Mouse (Mus musculus) cerebellum, postnatal 36 days (tissue): ENCODE measurements at regions not wholly inside any gene's neighbourhood (a gene's known extent, or its start where the extent isn't known, plus 50 kb on each side); places are given as distances from the start of the nearest gene placed in this dataset.
A peak's percentile ranks its signal among the peaks of the same experiment; 100 is the strongest.

Experiments used
- DNase-seq, 2 experiments: peaks; one replicate each; pipeline ENCODE4 v3.0.0; 2021 to 2022; ENCODE audit warnings: mixed read lengths in 2 of 2

DNA sequence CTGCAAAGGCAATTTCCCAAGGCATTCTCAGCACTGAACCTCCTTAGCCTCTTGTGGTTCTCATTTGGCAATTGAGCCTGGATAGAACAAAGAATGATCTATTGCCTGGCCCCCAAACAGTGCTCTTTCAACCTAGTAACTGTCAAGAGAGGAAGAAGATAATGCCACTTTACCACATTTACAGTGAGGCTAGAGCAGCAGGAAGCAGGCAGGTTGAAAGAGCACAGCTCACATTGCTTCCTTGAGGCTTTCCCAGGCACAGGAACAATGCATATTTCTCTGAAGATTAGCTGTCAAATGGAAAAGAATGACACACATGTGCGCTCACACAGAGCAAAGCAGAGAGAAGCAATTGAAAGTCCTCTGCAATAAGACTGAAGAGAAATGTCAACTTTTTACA, 1221.0 kb upstream of the Flrt2 start:
- DNase-seq = no peak

DNA sequence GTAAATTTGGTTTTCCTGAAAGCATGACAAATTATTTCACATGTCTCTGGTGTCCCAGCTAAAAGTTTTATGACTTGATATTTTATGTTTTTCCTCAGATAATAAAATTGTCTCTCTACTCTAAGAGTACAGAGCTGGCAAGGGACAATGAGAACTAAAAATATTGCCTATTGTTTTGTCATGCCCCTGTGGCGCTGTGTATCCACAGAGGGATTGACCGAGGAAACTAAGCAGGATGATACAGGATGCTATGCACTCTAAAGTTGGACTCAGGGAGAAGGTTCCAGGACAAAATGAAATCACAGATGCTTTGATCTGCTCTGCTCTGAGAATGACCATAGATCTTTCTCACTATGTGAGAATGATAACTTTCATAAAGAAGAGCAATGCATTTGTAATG, 1203.3 kb upstream of the Flrt2 start:
- DNase-seq = no peak

- no peak for DNase-seq
These were observed 1183.9 kb upstream of the Flrt2 start for GRCm38 (mm10) chr12:94508099-94508498.

GRCm38 (mm10) chr12:94509855-94510254, 1182.2 kb upstream of the Flrt2 start:
- DNase-seq = no peak

DNA sequence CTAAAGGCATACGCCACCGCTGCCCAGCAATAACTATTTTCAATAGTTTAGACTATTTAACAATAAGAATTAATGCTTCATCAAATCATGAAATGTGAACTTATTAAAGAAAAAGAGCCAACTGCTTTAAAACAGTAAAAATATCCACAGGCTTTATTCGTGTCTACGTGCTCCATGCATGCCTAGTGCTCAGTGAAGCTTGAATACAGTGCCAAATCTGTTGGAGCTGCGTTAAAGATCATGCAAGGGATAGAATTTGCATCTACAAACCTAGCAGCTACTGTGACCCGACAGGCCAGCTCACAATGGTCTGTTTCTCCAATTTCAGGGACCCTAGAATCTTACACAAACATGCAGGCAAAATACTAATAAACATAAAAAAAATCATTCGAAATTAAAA, 1147.3 kb upstream of the Flrt2 start:
- DNase-seq = no peak

DNA sequence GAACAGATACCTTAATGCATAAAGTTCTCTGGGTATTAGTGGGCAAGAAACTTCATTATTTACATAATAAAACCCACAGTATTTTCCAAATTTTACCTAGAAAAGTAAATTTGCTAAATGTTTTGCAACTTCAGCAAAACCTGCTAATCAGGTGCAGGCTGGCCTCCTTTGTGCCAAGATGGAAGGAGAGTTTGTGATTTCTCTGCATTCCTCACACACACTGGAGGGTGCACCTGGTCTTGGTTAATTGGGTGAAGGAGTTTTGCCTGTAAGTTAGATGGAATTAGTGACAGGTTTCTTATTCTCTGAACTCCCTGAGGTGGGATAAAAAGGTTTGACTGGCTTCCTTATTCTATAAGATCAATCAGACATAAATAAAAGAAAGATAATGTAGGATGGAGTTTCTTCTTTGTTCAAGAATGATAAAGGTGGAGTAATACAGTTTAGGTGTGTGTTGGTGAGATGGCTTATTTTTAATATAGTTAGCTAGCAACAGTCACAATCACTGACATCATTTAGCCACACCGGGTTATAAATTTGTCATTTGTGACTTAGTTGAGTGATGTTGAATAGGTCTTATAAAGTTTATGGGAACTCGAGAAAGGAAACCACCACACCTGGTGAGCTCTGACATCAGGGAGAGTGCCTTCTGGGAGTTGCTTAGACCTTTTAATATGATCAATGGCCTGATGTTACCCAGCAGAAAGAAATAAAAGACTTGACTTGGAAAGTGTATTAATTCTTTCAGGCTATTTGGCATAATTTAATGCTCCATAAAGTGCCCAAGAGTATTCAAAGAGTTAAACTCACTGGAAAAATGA, 1131.4 kb upstream of the Flrt2 start:
- no peak for DNase-seq

DNA sequence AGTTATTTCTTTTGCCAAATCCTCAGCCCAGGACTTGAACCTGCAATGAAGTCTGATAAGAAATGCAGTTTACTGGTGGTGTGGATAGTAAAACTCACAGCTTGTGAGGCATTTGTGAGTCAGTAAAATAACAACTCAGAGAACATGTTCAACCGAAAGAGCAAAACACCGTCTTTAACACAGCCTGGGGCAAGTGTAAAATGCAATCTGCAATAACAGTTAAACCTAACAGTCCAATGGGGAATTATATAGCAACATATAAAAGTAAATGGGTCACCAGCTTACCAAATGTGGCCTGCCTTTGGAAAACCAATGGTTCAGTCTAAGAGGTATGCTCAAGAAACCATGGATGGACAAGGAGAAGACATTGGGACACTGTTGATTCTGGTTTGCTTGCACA, 1117.0 kb upstream of the Flrt2 start:
- DNase-seq = no peak

DNA sequence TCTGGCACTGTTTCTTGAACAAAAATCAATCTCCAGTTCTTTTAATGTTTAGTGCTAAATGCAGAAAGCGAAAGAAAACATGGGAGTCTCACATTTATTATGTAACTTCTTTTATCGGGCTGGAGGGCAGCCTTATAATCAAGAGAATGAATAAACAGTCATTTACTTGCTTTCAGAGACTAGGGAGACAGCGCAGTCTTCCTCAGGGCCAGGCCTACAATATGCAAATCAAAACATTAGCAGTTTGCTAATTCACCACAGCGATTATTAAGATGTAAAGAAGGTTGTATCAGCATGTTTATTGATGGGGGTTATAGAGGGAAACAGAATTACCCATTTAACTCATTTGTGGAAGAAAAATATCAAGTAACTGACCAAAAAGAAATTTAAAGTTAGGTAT, 1111.7 kb upstream of the Flrt2 start:
- DNase-seq = no peak

GRCm38 (mm10) chr12:94584309-94584708, 1107.7 kb upstream of the Flrt2 start:
- DNase-seq = no peak

DNA sequence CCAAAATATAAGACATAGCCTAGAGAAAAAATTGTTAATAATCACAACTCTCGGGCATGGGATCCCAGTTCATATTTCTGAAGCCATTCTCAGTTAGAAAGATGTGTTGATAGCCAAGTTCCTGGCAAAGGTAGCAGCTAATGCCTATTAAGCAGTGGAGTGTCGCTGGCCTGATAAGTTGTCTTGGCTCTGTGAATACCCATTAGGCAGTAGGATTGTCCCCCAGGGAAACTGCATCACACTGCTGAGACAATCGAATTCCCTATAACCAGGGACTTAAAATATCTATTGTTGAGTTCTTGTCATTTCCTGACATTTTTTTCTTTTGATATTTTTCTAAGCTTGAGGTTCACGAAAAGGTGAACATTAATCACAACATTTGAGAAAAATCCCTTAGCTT, 1105.0 kb upstream of the Flrt2 start:
- no peak for DNase-seq

DNA sequence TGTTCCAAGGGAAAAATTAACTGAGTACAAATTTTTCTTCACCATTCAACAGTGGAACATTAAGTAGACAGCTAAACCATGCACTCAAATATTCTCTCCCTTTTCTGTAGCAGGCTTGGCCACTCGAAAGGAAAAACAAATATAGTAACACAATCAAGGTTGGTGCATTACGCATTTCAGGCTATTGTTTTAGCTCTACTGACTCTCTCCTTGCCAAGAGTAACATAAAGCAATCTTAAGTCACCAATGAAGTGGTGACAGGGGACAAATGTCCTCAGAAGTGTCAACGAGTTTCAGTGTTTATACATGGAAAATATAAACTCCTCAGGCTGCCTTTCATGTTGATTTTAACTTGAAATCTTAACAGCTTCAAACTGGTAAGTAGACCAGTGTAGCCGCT, 1103.4 kb upstream of the Flrt2 start:
- DNase-seq = no peak

DNA sequence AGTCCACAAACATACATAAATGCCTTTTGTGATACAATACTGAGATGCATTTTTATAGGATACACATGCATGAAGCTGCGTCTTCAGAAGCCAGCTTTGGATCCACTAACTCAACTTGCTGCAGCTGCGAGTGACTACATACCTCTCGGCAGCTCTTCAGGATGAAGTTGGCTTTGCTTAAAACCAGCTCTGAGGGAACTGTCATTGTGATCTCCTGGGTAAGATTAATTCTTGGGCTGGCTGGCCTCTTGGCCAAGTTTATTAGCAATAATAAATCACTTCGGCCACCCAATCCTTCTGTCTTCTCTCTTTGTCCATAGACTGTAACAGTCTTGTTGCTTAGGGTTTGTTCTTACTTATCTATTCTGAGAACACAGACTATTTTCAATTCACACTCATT, 1103.0 kb upstream of the Flrt2 start:
- no peak for DNase-seq

DNA sequence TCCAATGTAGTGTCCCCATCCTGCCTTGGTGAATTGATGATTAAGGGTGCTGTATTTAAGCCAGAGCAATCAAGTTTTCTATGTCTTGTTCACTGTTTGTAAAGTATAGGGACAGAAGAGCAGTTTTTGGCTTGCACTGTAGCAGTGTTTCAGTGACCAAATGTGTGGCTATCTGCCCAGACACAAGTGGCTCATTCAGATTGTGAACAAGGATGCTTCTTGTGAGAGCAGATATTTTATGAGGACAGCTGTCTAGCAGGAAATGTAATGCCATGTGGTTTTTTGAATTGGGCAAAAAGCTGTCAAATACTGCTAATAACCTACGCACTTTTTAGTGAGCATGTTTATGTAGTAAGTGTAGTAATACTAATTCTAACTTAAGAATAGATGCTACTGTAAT, 1086.5 kb upstream of the Flrt2 start:
- DNase-seq = peak in 1 of 2 experiments; percentile 1

GRCm38 (mm10) chr12:94636555-94636954, 1055.5 kb upstream of the Flrt2 start:
- no peak for DNase-seq

GRCm38 (mm10) chr12:94640153-94640552, 1051.9 kb upstream of the Flrt2 start:
- DNase-seq = no peak

DNA sequence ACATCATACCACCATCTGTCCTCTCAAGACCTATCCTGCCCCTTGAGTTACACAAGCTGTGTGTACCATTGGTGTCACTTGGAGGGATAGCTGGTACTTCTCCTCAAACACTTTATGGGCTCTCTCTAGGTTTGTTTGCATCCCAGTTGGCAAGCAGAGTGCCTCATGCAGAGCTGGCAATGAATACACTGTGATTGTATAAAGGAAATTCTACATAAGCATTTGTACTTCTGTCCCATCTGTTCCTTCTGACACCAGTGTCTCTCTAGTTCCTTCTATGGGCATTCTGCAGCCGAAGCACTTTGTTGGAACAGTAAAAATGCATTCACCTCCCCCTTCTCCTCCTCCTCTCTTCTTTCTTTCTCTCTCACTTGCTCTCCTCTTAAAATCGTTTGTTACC, 1046.7 kb upstream of the Flrt2 start:
- DNase-seq = peak; percentile 14 to 27

DNA sequence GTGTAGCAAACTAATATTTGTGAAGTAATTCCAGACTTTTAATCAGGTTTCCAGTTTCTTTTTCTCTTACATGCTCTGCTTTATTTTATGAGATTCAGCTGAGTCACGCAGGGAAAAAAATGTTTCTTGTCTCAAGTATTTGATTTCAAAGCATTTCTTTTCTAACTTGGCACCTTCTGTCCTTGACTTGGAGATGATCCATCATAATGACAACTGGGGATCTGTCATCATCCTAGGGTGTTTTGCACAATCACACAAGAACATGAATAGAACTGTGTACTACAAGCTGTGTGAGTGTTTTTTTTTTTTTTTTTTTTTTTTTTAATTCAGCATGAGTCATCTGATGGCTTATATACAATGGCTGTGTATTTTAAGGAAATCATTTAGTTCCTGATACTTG, 1022.0 kb upstream of the Flrt2 start:
- no peak for DNase-seq

DNA sequence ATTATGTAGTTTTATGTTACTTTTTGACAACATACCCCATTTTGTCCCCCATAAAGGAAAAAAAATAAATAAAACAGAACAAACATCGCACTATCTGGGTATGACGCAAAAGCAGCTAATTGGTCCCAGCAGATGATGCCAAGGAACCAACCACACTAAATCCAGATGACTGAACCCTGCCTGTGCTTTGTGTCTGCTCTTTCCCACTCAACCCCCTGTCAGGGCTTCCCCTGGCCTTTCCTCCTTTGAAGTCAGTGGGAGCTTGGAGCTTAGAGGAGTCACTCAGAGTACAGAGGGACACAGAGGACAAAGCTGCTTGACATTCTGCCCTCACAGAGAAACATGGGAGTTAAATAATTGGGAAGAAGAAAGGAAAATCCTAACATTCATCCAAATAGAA, 1017.1 kb upstream of the Flrt2 start:
- no peak for DNase-seq

DNA sequence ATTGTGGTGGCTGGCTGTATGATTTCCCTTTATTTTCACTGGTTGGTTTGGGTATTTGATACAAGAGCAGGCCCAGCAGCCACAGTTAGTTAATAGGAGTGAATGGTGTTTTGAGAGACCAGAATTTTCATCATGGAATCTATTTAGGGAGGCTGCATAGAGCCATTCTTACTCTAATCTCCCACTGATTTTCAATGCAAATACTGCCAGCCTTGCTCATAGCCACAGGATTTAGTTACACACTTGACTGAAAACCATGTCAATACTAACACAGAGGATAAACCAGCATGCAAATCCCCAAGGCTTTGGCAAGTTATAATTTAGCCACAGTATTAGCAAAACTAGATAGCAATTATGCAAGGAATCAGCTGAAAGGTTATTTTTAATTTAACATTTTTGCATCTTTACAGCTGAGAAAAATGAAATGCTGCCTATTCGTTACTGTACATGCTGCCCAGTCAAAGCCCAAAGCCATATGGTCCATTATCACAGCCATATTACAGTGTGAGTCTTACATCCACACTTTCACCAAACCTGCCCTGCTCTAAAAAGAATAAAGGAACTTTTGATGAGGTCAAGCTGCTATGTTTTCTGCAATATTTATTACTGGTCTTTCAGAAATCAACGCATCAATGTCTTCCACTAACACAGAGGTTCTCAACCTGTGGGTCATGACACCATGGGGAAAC, 1000.5 kb upstream of the Flrt2 start:
- DNase-seq = no peak

DNA sequence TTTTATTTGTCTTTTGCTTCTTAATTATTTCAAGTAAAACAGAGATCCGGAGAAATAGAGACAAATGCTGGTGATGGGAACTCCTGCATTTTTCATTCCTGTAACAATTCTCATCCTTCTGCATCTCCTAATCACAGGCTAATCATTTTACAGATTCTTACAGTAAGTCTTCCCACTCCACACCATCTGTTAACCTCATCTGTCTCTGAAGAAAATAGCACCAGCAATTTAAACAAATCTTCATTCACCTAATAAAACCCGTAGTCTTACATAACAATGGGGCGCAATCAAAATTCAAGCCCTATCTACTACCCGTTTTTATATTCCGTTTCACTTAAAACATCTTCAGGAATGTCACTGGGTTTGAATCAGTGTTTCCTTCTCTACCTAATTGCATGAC, 960.6 kb upstream of the Flrt2 start:
- DNase-seq = no peak

DNA sequence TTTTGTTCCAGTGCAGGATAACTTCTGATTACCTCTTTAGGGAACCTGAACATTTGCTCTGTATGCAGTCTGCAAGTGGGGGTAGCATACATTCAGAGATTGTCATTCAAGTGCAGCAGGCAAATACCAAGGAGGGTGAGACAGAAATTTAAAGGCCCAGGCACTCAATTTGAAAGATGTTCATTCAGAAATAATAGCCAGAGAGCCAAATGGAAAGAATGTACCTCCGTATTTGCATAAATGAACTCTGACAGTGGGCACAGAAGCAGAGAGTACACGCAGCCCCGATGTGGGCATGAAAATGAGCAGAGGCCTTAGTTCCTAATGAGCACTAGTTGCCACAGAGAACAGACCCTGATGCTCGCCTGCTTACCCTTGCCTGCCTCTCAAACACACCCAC, 958.8 kb upstream of the Flrt2 start:
- DNase-seq = no peak

DNA sequence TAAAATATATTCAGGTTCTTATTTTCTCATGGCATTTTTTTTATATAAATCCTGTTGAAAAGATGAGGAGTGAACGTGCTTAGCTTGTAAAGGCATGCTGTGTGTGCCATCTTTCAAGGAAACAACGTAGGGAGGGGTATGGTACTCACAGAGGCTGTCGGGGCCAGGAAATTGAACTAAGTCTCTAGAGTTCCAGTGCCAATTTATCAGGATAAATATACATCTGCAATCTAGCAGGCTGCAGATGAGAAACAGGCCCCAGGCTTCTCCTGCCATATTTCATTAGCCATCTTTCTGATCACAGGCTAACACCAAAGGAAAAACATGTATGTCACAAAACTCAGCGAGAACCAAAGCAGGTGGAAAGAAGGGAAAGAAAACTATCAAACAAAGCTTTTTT, 954.8 kb upstream of the Flrt2 start:
- no peak for DNase-seq

- no peak for DNase-seq
These were observed 942.1 kb upstream of the Flrt2 start for GRCm38 (mm10) chr12:94749747-94750515.

DNA sequence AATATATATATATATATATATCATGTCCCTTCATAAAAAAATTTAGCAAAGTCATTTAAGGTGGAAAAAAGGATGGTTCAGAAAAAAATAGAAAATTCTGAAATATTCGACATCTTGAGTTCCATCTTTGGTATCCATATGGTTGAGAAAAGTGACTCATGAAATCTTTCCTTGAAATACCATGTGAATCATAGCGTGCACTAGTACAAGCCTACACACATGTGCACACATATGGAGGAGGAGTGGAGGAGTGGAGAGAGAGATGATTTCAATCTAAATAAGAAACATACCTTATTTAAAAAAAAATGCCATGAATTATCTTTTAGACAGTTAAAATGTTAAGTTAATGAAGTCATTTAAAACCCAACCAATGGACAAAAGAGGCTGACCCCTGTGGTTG, 936.3 kb upstream of the Flrt2 start:
- DNase-seq = no peak
